Mouse (Mus musculus) heart, postnatal 0 days (tissue): ENCODE measurements around the gene Rbfox3.

Experiments used
- CTCF ChIP-seq: IDR thresholded peaks from 2 replicates; pipeline ENCODE4 v1.5.1; 2016; ENCODE audit warnings: antibody characterized with exemption, control low read depth, low read depth
- EP300 ChIP-seq: IDR thresholded peaks from 2 replicates; pipeline ENCODE4 v1.6.1; 2016; ENCODE audit warnings: antibody characterized with exemption, low read depth

GRCm38 (mm10) chr11:118528761-118529160 is 382.6 kb downstream of the Rbfox3 start:
- TF ChIP-seq CTCF (no peak), EP300 (no peak)
